Mouse (Mus musculus) CH12.LX (cell line): ENCODE data around the gene Focad.

Experiments
- CTCF ChIP-seq, 2 experiments: IDR thresholded peaks in 1 of 2; conservative IDR thresholded peaks in 1 of 2; 2 replicates each; pipeline ENCODE4 v1.5.1; 2011 to 2012; ENCODE audit warnings: low read depth in 2 of 2, low read length in 2 of 2, improper control_type of control experiment in 1 of 2, inconsistent platforms in 1 of 2, mild to moderate bottlenecking in 1 of 2, moderate library complexity in 1 of 2
- JUND ChIP-seq: conservative IDR thresholded peaks from 2 replicates; pipeline ENCODE4 v1.6.1; 2011; ENCODE audit warnings: low read depth, low read length, improper control_type of control experiment
- MYC ChIP-seq: IDR thresholded peaks from 2 replicates; pipeline ENCODE4 v1.6.1; 2011; ENCODE audit warnings: low read depth, mild to moderate bottlenecking, improper control_type of control experiment, low read length

DNA sequence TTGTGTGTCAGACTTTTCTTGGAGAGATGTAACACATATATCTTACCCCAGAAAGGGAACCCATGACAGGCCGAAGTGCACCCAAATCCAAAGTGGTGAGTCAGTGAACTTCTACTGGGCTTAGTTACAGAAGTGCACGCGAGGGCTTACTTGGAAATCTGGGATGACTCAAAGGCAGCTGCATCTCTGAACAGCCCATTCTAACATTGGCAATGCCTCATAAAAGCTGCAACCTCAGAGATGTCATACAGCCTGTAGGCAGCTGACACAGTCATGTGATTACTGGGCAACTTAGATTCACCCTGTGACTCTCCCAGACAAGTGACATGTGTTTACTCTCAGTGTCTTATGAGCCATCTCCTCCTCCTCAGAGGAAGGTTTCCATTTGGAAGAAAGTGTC is 119.5 kb downstream of the Focad start:
- TF ChIP-seq MYC (no peak), JUND (no peak), CTCF (conservative IDR thresholded peaks at IDR 0.05 in 1 of 2, IDR thresholded peaks at IDR 0.05 in 1 of 2; ENCODE audit: low read depth in 2 of 2, low read length in 2 of 2) (no peak)
